Mouse (Mus musculus): ENCODE results near the gene Ddx54. TPM values are rescaled to one million over a fixed set of nuclear protein-coding genes. Genes with fewer than 3 reads are reported as not detected.

Gene Ddx54
- polyA plus RNA-seq, 1 experiment from 2014 or later, result 64.1 TPM

DNA sequence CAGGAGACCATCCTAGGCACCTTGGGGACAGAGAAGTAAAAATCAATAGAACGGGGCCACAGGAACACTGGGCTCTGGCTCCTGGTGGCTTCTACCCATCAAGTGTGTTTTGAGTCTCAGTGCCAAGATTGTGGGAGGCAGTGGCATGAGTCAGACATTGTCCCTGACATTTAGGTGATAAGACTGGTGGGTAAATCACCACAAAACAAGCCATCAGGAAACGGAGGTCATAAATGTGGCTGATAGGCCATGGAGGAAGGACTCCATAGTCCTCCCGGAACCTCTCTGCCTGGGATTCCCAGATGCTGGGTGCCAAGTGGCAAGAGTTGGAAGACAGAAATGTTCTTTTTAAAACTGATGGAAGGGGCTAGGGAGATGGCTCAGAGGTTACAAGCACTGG lies 31.7 kb downstream of the Ddx54 start:
- 91% methylated on average over 3 of the region's 3 CpGs for WGBS
- Histone ChIP-seq H3K27ac (no peak overlapping the region), H3K4me1 (peaks cover 10% of the 10 kb centered on the region), H3K27me3 (ENCODE audit: poor library complexity, severe bottlenecking) (peaks cover 35% of the 10 kb centered on the region), H3K36me3 (replicated peaks) (no peaks in the 10 kb centered on the region), H3K9me3 (no peaks in the 10 kb centered on the region), H3K4me3 (no peak overlapping the region)
- no peak for DNase-seq (ENCODE audit: extremely low spot score, low spot score)

GRCm38 (mm10) chr5:120645851-120646250 lies 33.3 kb downstream of the Ddx54 start:
- peaks cover 15% of the 10 kb centered on the region for H3K4me1 ChIP-seq
- H3K36me3 ChIP-seq (replicated peaks), result no peaks in the 10 kb centered on the region
- peaks cover 52% of the 10 kb centered on the region for H3K27me3 ChIP-seq (ENCODE audit: poor library complexity, severe bottlenecking)
- WGBS, result 76% methylated on average over 6 of the region's 6 CpGs
- no peak overlapping the region for H3K4me3 ChIP-seq
- no peaks in the 10 kb centered on the region for H3K9me3 ChIP-seq
- H3K27ac ChIP-seq, result no peak overlapping the region
- DNase-seq (ENCODE audit: extremely low spot score, low spot score), result no peak

GRCm38 (mm10) chr5:120647361-120647760 lies 34.8 kb downstream of the Ddx54 start:
- no peak for DNase-seq (ENCODE audit: extremely low spot score, low spot score)
- Histone ChIP-seq H3K9me3 (no peaks in the 10 kb centered on the region), H3K4me1 (peaks cover 15% of the 10 kb centered on the region), H3K36me3 (replicated peaks) (no peaks in the 10 kb centered on the region), H3K27ac (no peak overlapping the region), H3K27me3 (ENCODE audit: poor library complexity, severe bottlenecking) (peaks cover 67% of the 10 kb centered on the region), H3K4me3 (no peak overlapping the region)
- WGBS, result 71% methylated on average over 4 of the region's 4 CpGs

GRCm38 (mm10) chr5:120647814-120648491 lies 35.4 kb downstream of the Ddx54 start:
- Histone ChIP-seq H3K4me3 (no peak overlapping the region), H3K4me1 (peaks cover 15% of the 10 kb centered on the region), H3K27ac (no peak overlapping the region), H3K27me3 (ENCODE audit: poor library complexity, severe bottlenecking) (peaks cover 73% of the 10 kb centered on the region), H3K9me3 (no peaks in the 10 kb centered on the region), H3K36me3 (replicated peaks) (no peaks in the 10 kb centered on the region)
- WGBS, result 45% methylated on average over 12 of the region's 12 CpGs
- DNase-seq (ENCODE audit: extremely low spot score, low spot score), result no peak

GRCm38 (mm10) chr5:120648569-120649373 lies 36.2 kb downstream of the Ddx54 start, which contains the start of gene Rasal1:
Gene Rasal1, plus strand, starts transcription at chr5:120648812.
- Histone ChIP-seq H3K4me3 (peak within 1 kb of the TSS; percentile 45), H3K9me3 (no peaks in the 10 kb centered on the region), H3K27me3 (ENCODE audit: poor library complexity, severe bottlenecking) (peaks cover 77% of the 10 kb centered on the region), H3K4me1 (peaks cover 15% of the 10 kb centered on the region), H3K36me3 (replicated peaks) (no peaks in the 10 kb centered on the region), H3K27ac (no peak within 1 kb of the TSS)
- 2% methylated on average over 50 of the region's 53 CpGs for WGBS
- peak; percentile 53 for DNase-seq (ENCODE audit: extremely low spot score, low spot score)

DNA sequence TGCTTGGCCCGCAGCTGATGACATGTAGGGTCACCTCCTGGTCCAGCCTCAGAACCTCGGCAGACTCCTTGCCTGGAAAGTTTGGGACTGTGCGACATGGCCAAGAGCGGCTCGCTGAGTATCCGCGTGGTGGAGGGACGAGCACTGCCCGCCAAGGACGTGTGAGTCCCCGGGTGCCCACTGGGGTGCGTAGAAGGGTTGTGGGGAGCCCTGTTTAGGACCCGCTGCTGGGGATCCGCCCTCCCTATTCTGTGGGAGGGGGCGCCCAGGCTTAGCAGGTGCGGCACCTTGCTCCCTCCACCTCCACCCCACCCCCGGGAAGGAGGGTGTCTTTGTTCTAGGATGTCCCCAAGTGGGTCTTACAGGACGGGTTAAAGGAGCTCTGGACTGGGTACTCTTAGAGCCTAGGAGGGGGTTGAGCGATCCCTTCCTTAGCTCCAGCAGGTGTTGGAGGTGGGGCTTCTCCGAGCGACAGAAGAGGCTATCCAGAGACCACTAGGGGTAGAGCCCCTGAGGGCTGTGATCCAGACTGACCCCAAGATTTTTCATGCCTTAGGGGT lies 36.9 kb downstream of the Ddx54 start:
- WGBS, result 3% methylated on average over 21 of the region's 21 CpGs
- H3K4me3 ChIP-seq, result peak overlapping the region; percentile 45
- no peak for DNase-seq (ENCODE audit: extremely low spot score, low spot score)
- H3K36me3 ChIP-seq (replicated peaks), result no peaks in the 10 kb centered on the region
- H3K4me1 ChIP-seq, result peaks cover 15% of the 10 kb centered on the region
- no peak overlapping the region for H3K27ac ChIP-seq
- H3K27me3 ChIP-seq (ENCODE audit: poor library complexity, severe bottlenecking), result peaks cover 77% of the 10 kb centered on the region
- H3K9me3 ChIP-seq, result no peaks in the 10 kb centered on the region

DNA sequence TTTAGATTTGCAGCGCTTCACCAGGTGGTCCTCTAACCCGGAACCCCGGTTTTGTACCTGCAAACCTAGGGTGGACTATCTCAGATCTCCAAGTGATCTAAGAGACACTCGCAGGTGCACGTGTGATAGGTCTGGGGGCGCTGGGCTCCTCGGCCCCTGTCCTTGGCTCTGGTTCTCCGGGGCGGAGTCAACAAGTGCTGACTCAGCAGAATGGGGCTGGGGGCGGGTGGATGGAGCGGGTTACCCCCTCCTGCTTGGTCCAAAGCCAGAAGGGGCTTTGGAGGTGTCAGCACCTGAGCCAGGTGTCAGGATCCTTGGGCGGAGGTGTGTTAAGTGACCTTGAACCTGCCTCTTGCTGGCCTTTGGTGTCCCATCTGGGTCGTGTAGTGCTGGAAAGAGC lies 37.4 kb downstream of the Ddx54 start:
- peaks cover 15% of the 10 kb centered on the region for H3K4me1 ChIP-seq
- no peak overlapping the region for H3K4me3 ChIP-seq
- DNase-seq (ENCODE audit: extremely low spot score, low spot score), result no peak
- H3K27me3 ChIP-seq (ENCODE audit: poor library complexity, severe bottlenecking), result peaks cover 77% of the 10 kb centered on the region
- H3K9me3 ChIP-seq, result no peaks in the 10 kb centered on the region
- no peak overlapping the region for H3K27ac ChIP-seq
- no peaks in the 10 kb centered on the region for H3K36me3 ChIP-seq (replicated peaks)
- WGBS, result 24% methylated on average over 13 of the region's 13 CpGs

DNA sequence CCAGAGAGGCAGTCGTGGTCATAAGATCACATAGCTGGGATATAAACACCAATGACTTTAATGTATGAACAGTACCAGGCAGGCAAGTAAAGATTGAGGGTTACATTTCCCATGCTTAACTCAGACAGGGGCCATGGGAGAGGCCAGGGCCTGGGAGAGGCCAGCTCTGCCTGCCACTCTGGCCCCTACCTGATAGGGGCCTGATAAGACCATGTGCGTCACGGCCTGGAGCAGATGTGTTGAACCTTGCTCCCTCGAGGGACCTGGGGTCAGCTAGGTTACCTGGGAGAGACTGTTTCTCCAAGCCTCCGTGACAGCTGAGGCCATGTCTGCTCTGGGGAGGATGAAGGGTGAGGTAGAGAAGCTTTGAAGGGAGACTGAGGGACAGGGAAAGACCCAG lies 38.7 kb downstream of the Ddx54 start:
- no peaks in the 10 kb centered on the region for H3K9me3 ChIP-seq
- no peak overlapping the region for H3K4me3 ChIP-seq
- H3K27ac ChIP-seq, result no peak overlapping the region
- no peak for DNase-seq (ENCODE audit: extremely low spot score, low spot score)
- WGBS, result 87% methylated on average over 5 of the region's 5 CpGs
- H3K36me3 ChIP-seq (replicated peaks), result no peaks in the 10 kb centered on the region
- H3K27me3 ChIP-seq (ENCODE audit: poor library complexity, severe bottlenecking), result peaks cover 72% of the 10 kb centered on the region
- H3K4me1 ChIP-seq, result peaks cover 15% of the 10 kb centered on the region

GRCm38 (mm10) chr5:120652915-120653701 lies 40.6 kb downstream of the Ddx54 start:
- H3K9me3 ChIP-seq, result no peaks in the 10 kb centered on the region
- H3K27me3 ChIP-seq (ENCODE audit: poor library complexity, severe bottlenecking), result peaks cover 53% of the 10 kb centered on the region
- H3K36me3 ChIP-seq (replicated peaks), result no peaks in the 10 kb centered on the region
- H3K27ac ChIP-seq, result no peak overlapping the region
- H3K4me3 ChIP-seq, result no peak overlapping the region
- WGBS, result 82% methylated on average over 28 of the region's 28 CpGs
- peaks cover 15% of the 10 kb centered on the region for H3K4me1 ChIP-seq
- DNase-seq (ENCODE audit: extremely low spot score, low spot score), result no peak

DNA sequence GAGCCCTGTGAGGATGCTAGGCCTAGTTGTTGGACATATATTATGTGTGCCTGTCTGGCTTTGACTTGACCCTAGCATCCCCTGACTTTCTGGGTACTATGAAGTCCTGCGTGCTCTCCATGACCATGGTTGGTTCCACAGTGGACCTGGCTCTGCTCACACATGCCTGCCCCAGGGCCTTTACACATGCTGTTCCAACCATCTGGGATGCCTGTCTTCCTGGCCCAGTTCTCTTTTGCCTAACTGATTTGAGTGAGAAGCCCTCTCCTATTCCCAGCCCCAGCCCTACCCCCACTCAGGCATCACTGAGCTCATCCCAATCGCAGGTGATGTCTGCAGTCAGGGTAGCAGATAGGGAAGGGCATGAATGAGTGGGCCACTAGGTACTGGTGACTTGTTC lies 41.3 kb downstream of the Ddx54 start:
- no peak overlapping the region for H3K27ac ChIP-seq
- peaks cover 46% of the 10 kb centered on the region for H3K27me3 ChIP-seq (ENCODE audit: poor library complexity, severe bottlenecking)
- WGBS, result 86% methylated on average over 2 of the region's 2 CpGs
- H3K9me3 ChIP-seq, result no peaks in the 10 kb centered on the region
- DNase-seq (ENCODE audit: extremely low spot score, low spot score), result no peak
- no peak overlapping the region for H3K4me3 ChIP-seq
- peaks cover 8% of the 10 kb centered on the region for H3K4me1 ChIP-seq
- H3K36me3 ChIP-seq (replicated peaks), result no peaks in the 10 kb centered on the region

DNA sequence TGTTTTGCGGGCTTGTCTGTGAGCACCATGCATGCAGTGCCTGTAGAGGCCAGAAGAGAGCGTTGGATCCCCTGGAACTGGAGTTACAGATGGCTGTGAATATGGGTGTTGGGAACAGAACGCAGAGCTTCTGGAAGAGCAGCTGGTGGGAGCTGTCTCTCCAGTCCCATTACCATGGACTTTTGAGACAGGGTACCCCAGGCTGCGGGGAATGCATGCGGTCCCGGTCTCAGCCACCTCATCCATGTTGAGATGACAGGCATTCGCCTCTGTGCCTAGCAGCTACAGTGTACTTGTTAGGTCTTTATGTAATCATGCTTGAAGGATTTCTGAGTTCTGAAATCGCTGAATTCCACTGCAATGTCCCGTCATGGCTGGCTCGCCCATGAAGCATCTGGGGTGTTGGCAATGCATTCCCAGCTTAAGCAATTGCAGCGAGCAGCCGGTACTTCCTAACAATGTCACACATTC lies 43.8 kb downstream of the Ddx54 start:
- 89% methylated on average over 12 of the region's 12 CpGs for WGBS
- Histone ChIP-seq H3K27ac (no peak overlapping the region), H3K4me1 (peaks cover 5% of the 10 kb centered on the region; the same call in 1 of the 2 replicates), H3K27me3 (ENCODE audit: poor library complexity, severe bottlenecking) (peaks cover 21% of the 10 kb centered on the region), H3K4me3 (no peak overlapping the region), H3K9me3 (no peaks in the 10 kb centered on the region), H3K36me3 (replicated peaks) (no peaks in the 10 kb centered on the region)
- no peak for DNase-seq (ENCODE audit: extremely low spot score, low spot score)

- H3K36me3 ChIP-seq (replicated peaks), result no peaks in the 10 kb centered on the region
- WGBS, result 62% methylated on average over 5 of the region's 5 CpGs
- H3K27me3 ChIP-seq (ENCODE audit: poor library complexity, severe bottlenecking), result peaks cover 11% of the 10 kb centered on the region; the same call in 1 of the 2 replicates
- no peaks in the 10 kb centered on the region for H3K9me3 ChIP-seq
- no peak overlapping the region for H3K27ac ChIP-seq
- H3K4me3 ChIP-seq, result no peak overlapping the region
- peaks cover 7% of the 10 kb centered on the region for H3K4me1 ChIP-seq
- no peak for DNase-seq (ENCODE audit: extremely low spot score, low spot score)
These were observed 48.3 kb downstream of the Ddx54 start for GRCm38 (mm10) chr5:120660816-120661215.

Data from forebrain, embryonic 10.5 days (tissue).